Mouse (Mus musculus) layer of hippocampus, postnatal 10 days (tissue): ENCODE data around the gene Adamts9. TPM values are rescaled to one million over a fixed set of nuclear protein-coding genes. Genes with fewer than 3 reads are reported as not detected.

Source experiments
- DNase-seq, 2 experiments: peaks; one replicate each; pipeline ENCODE4 v3.0.0; 2021; ENCODE audit warnings: low spot score in 2 of 2
- total RNA-seq, 2 experiments: library from RNA; stranded (reverse); gene quantifications; 2 replicates each; pipeline ENCODE4 v1.2.3; 2021

Adamts9 gene
- total RNA-seq, 2 experiments from 2014 or later = 14.0 to 14.9 TPM

- peak; percentile 54 to 58 for DNase-seq
Measured at GRCm38 (mm10) chr6:92728514-92728913, 214.8 kb downstream of the Adamts9 start.

GRCm38 (mm10) chr6:92728084-92728483 lies 215.2 kb downstream of the Adamts9 start:
- DNase-seq = peak; percentile 97 to 99

- DNase-seq = peak in 1 of 2 experiments; percentile 29
Measured at GRCm38 (mm10) chr6:92727351-92727986, 215.8 kb downstream of the Adamts9 start.

GRCm38 (mm10) chr6:92726121-92726520 lies 217.2 kb downstream of the Adamts9 start:
- DNase-seq = no peak

GRCm38 (mm10) chr6:92724394-92724793 lies 218.9 kb downstream of the Adamts9 start:
- DNase-seq = no peak

Other genes with a start within 250 kb of the Adamts9 start
- 100 to 1,000 TPM; 118 to 121 TPM for gene Prickle2, start 237.3 kb downstream of the Adamts9 start, total RNA-seq
- under 1 TPM; 0.16 to 0.20 TPM for gene A730049H05Rik, start 127.0 kb downstream of the Adamts9 start, total RNA-seq
- not detected for gene Gm15737, start 74.1 kb downstream of the Adamts9 start, total RNA-seq